Mouse (Mus musculus): ENCODE measurements at regions not wholly inside any gene's neighbourhood (a gene's known extent, or its start where the extent isn't known, plus 50 kb on each side); places are given as distances from the start of the nearest gene placed in this dataset.

DNA sequence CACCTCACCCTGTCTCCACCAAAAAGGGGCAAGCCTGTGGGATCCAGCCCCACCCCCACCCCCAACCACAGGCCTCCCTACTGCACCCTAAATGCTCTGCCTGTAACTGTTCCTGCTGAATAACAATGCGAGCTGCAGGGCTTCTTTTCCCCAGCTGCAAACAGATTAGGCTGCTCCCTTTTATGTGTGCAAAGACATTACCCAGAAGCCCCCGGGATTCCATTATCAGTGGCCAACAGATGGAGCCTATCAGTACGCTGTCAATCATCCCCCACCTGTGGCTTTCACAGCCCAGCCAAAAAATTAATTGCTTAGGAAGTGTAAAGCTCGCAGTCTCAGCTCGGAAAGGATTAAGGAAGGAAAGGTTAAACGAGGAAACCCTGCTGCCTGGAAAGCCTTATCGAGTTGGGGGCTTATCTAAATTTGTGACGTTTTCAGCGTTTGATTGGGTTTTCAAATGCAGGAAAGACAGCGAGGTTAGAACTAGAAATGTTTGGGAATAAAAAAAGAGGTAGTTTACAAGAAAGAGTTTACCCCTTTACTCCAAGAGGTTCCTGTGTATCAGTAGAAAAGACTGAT is 263.2 kb upstream of the Myo3a start:
- TF ChIP-seq CTCF (IDR thresholded peaks at IDR 0.05; ENCODE audit: low read depth, low read length) (no peak), POLR2A (IDR thresholded peaks at IDR 0.05; ENCODE audit: extremely low read depth, insufficient read depth, low read length) (no peak)

All from liver, adult 2 months (tissue).